Mouse (Mus musculus): ENCODE results near the gene Ctrc. TPM values are rescaled to one million over a fixed set of nuclear protein-coding genes. Genes with fewer than 3 reads are reported as not detected.

Gene Ctrc
- polyA plus RNA-seq, 1 experiment = not detected

DNA sequence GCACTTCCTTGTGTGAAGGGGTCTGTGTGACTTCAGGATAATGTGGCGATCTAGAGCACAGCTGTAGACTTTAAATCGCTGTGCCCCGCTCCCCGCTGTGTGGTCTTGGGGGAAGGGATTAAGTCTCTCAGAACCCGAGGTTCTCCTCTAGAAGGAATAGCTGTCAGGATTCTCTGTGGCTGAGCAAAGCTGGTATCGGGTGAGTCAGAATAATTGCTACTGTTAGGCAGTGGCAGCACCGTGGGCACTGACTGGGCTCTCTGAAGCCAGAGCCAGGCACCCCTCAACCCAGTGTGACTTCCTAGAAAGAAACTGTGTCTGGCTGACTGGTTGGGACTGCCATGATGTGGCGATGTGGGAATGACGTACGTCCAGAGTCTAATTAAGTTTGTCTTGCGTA is 15.8 kb downstream of the Ctrc start:
- Histone ChIP-seq H3K4me1 (ENCODE audit: control insufficient read depth, insufficient read depth, low read length) (no peaks in the 10 kb centered on the region), H3K4me3 (replicated peaks; ENCODE audit: extremely low read depth, low read depth, low read length) (no peak overlapping the region)
- no peak for DNase-seq
- 60% methylated on average over 11 of the region's 11 CpGs for WGBS
- no peak for TF ChIP-seq CTCF (IDR thresholded peaks at IDR 0.05; ENCODE audit: insufficient read depth, low read length)
- TF ChIP-seq POLR2A (IDR thresholded peaks at IDR 0.05; ENCODE audit: borderline replicate concordance, extremely low read depth, low read depth, low read length) = no peak

DNA sequence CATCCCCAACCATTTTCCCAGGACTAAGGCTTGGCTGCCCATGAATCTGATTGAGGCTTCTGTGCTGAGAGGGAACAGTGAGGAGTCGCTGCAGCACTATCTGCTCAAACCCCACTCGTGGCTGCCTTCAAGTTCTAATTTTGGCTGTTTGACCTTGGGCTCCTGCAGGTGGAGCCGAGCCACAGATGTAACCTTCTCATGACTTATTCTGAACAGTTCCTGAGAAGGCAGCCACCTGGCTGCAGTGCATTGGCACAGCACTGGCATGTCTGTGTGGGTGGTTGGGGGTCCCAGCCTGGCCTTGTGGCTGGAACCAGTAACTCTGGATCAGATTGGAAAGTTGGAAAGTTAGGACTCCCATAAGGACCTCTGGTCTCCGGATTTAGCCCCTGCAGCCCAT is 18.0 kb downstream of the Ctrc start:
- no peak for TF ChIP-seq CTCF (IDR thresholded peaks at IDR 0.05; ENCODE audit: insufficient read depth, low read length)
- no peak for TF ChIP-seq POLR2A (IDR thresholded peaks at IDR 0.05; ENCODE audit: borderline replicate concordance, extremely low read depth, low read depth, low read length)
- Histone ChIP-seq H3K4me1 (ENCODE audit: control insufficient read depth, insufficient read depth, low read length) (no peaks in the 10 kb centered on the region), H3K4me3 (replicated peaks; ENCODE audit: extremely low read depth, low read depth, low read length) (no peak overlapping the region)
- 55% methylated on average over 4 of the region's 4 CpGs for WGBS
- no peak for DNase-seq

DNA sequence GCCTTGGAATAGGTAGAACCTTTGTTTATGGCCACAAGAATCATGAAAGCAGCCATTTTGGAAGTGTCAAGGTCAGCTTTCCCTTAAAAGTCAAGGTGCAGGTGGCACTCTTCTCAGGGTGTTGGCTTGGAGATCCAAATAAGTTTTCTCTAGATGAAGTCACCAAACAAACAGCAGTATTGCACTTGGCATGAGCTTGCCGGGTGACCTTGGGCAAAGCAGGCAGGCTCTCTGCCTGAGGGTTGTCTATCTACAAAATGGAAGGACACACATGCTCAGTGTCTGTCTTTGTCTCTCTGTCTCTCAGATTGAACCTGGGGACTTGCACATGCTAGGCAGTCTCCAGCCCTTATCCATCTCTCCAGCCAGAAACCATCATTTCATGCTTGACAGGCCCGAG is 18.8 kb downstream of the Ctrc start:
- H3K4me1 ChIP-seq (ENCODE audit: control insufficient read depth, insufficient read depth, low read length) = no peaks in the 10 kb centered on the region
- WGBS = 84% methylated on average over 2 of the region's 2 CpGs
- no peak for TF ChIP-seq CTCF (IDR thresholded peaks at IDR 0.05; ENCODE audit: insufficient read depth, low read length)
- no peak for TF ChIP-seq POLR2A (IDR thresholded peaks at IDR 0.05; ENCODE audit: borderline replicate concordance, extremely low read depth, low read depth, low read length)
- no peak overlapping the region for H3K4me3 ChIP-seq (replicated peaks; ENCODE audit: extremely low read depth, low read depth, low read length)
- DNase-seq = no peak

DNA sequence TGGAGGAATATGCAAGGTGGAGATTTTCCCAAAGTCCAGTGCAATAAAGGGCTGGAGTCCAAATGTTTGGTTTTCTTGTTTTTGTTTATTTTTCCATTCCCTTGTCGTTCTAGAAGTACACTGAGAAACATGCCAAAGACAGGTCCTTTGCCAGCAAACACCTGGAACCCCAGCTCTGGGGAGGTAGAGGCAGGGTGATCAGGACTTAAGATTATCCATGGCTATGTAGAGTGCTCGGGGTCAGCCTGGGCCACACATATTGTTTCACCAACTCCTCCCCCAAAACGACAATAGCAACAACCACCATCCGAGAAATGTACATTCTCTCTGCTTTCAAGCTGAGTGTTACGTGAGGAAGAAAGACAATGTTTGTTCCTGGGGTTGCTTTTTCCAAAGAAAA is 20.1 kb downstream of the Ctrc start, which contains the start of gene Cela2a:
TSS of gene Cela2a (minus strand) at position 101 of the 400 bp plus-strand sequence.
- TF ChIP-seq POLR2A (IDR thresholded peaks at IDR 0.05; ENCODE audit: borderline replicate concordance, extremely low read depth, low read depth, low read length) (no peak), CTCF (IDR thresholded peaks at IDR 0.05; ENCODE audit: insufficient read depth, low read length) (no peak)
- 52% methylated on average over 5 of the region's 5 CpGs for WGBS
- DNase-seq = no peak
- Histone ChIP-seq H3K4me3 (replicated peaks; ENCODE audit: extremely low read depth, low read depth, low read length) (no peak within 1 kb of the TSS), H3K4me1 (ENCODE audit: control insufficient read depth, insufficient read depth, low read length) (no peaks in the 10 kb centered on the region)

DNA sequence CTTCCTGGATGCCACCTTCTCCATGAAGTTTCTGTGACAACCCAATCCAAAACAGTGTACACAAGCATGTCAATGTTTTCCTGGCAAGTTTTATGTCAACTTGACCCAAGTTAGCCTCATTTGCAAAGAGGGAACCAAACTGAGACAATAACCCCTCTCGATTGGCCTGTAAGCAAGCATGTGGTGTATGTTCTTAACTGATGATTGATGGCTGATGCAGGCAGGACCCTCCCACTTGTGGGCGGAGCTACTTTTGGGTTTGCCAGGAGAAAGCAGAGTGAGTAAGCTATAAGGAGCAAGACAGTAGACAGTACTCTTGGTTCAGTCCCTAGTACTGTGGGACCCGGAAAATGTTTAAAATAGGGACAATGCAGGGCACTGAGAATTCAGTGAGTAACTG is 23.2 kb downstream of the Ctrc start:
- no peak overlapping the region for H3K4me3 ChIP-seq (replicated peaks; ENCODE audit: extremely low read depth, low read depth, low read length)
- H3K4me1 ChIP-seq (ENCODE audit: control insufficient read depth, insufficient read depth, low read length) = no peaks in the 10 kb centered on the region
- DNase-seq = no peak
- WGBS = 51% methylated on average over 3 of the region's 3 CpGs
- no peak for TF ChIP-seq POLR2A (IDR thresholded peaks at IDR 0.05; ENCODE audit: borderline replicate concordance, extremely low read depth, low read depth, low read length)
- no peak for TF ChIP-seq CTCF (IDR thresholded peaks at IDR 0.05; ENCODE audit: insufficient read depth, low read length)

DNA sequence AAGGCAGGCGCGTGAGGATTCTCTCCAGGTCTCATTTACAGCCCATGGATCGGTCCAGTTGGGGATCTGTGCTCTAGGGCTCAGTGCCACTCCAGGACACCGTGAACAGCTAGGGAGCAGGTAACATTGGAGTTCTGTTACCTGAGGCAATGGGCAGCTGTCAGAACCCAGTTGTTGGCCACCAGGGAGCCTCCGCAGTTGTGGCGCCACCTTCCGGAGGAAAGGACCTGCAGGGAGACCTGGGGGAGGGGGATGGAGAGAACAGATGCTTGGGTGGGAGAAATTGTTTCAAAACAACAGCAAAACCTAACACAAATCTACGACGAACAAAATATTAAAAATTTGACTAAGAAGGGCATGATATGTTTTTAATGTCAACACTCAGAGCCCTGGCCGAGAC is 24.1 kb downstream of the Ctrc start:
- TF ChIP-seq CTCF (IDR thresholded peaks at IDR 0.05; ENCODE audit: insufficient read depth, low read length) = no peak
- no peak for TF ChIP-seq POLR2A (IDR thresholded peaks at IDR 0.05; ENCODE audit: borderline replicate concordance, extremely low read depth, low read depth, low read length)
- DNase-seq = peak; percentile 17
- Histone ChIP-seq H3K4me1 (ENCODE audit: control insufficient read depth, insufficient read depth, low read length) (no peaks in the 10 kb centered on the region), H3K4me3 (replicated peaks; ENCODE audit: extremely low read depth, low read depth, low read length) (no peak overlapping the region)
- 80% methylated on average over 10 of the region's 10 CpGs for WGBS

DNA sequence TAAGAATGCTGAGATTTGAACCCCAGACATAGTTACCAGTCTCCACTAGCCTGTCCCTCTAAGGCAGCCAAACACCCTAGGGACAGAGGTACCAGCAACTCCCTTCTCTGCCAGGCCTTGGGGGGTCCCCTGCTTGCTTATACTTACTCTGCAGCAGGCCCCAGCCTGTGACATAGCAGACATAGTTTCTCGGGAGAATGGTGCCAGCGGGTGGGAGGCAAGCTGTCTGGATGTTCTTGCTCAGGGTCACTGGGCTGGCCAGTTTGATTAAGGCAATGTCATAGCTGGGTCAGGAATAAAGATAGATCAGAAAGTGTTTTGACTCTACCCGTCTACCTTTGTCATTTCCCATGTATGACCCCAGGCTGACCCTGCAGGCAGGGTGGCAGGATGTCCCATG is 25.0 kb downstream of the Ctrc start:
- H3K4me3 ChIP-seq (replicated peaks; ENCODE audit: extremely low read depth, low read depth, low read length) = no peak overlapping the region
- no peak for DNase-seq
- H3K4me1 ChIP-seq (ENCODE audit: control insufficient read depth, insufficient read depth, low read length) = no peaks in the 10 kb centered on the region
- TF ChIP-seq CTCF (IDR thresholded peaks at IDR 0.05; ENCODE audit: insufficient read depth, low read length) (no peak), POLR2A (IDR thresholded peaks at IDR 0.05; ENCODE audit: borderline replicate concordance, extremely low read depth, low read depth, low read length) (no peak)
- 55% methylated on average over 3 of the region's 3 CpGs for WGBS

DNA sequence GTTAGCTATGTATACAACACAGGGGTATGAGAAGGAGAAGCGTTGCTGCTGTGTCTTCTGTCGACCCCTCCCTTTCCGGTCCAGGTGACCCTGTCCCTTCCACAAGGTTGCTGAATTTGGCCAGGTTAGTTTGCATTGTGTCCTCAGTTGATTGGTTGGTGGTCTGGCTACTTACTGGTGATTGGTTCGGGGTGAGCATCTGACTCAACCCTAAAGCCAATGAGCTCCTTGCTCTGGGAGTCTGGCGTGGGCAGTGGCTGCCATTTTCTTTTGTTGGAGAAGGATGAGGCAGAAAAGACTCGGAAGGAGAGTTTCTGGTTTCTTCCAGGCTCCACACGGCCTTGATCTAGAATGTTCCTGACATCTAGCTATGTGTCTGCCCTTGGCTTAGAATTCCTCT is 26.8 kb downstream of the Ctrc start:
- no peak for DNase-seq
- WGBS = 92% methylated on average over 7 of the region's 7 CpGs
- TF ChIP-seq CTCF (IDR thresholded peaks at IDR 0.05; ENCODE audit: insufficient read depth, low read length) (no peak), POLR2A (IDR thresholded peaks at IDR 0.05; ENCODE audit: borderline replicate concordance, extremely low read depth, low read depth, low read length) (no peak)

DNA sequence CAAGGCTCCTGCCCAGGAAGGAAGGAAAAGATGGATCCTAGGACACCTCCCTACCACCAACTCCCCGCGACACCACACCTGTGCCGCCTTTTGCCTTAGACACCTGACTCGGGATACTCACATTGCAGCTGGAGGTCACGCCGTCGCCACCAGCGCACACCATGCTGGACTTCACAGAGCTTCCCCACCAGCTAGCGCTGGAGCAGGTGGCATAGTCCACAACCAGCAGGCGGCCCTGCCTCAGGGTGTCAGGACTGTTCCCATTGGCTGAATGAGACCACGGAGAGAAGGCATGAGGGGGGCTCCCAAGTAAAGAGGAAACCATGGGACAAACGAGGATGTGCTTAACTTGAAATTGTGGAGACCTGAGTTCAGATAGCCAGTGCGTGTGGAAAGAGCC is 27.3 kb downstream of the Ctrc start:
- Histone ChIP-seq H3K4me3 (replicated peaks; ENCODE audit: extremely low read depth, low read depth, low read length) (no peak overlapping the region), H3K4me1 (ENCODE audit: control insufficient read depth, insufficient read depth, low read length) (no peaks in the 10 kb centered on the region)
- TF ChIP-seq CTCF (IDR thresholded peaks at IDR 0.05; ENCODE audit: insufficient read depth, low read length) = no peak
- no peak for TF ChIP-seq POLR2A (IDR thresholded peaks at IDR 0.05; ENCODE audit: borderline replicate concordance, extremely low read depth, low read depth, low read length)
- 83% methylated on average over 13 of the region's 13 CpGs for WGBS
- no peak for DNase-seq

More for the DNA sequence above, 26.8 kb downstream of the Ctrc start:
- no peaks in the 10 kb centered on the region for H3K4me1 ChIP-seq (ENCODE audit: control insufficient read depth, insufficient read depth, low read length)
- no peak overlapping the region for H3K4me3 ChIP-seq (replicated peaks; ENCODE audit: extremely low read depth, low read depth, low read length)

DNA sequence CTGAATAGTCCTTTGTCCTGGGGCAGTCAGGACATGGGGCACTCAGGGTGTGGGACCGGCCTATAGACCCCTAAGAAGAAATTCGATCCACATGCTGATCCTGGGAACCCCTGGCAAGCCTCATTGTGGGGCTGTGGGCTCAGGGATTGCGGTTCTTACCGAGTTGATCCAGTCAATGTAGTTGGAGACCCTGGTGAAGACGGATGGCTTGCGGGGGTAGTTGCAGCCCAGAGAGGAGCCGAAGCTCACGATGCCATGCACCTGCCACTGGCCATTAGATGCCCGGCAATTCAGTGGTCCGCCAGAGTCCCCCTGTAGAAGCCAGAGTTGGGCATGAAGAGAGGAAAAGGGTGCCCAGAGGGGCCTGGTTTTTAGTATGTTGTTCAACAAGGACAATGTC is 28.5 kb downstream of the Ctrc start:
- Histone ChIP-seq H3K4me1 (ENCODE audit: control insufficient read depth, insufficient read depth, low read length) (no peaks in the 10 kb centered on the region), H3K4me3 (replicated peaks; ENCODE audit: extremely low read depth, low read depth, low read length) (no peak overlapping the region)
- WGBS = 84% methylated on average over 10 of the region's 10 CpGs
- TF ChIP-seq POLR2A (IDR thresholded peaks at IDR 0.05; ENCODE audit: borderline replicate concordance, extremely low read depth, low read depth, low read length) (no peak), CTCF (IDR thresholded peaks at IDR 0.05; ENCODE audit: insufficient read depth, low read length) (no peak)
- no peak for DNase-seq
